Mouse (Mus musculus): ENCODE data around the gene Rbms1.

Gene Rbms1

GRCm38 (mm10) chr2:60877543-60878386 is 85.2 kb downstream of the Rbms1 start:
- DNase-seq = no peak

GRCm38 (mm10) chr2:60876891-60877290 is 86.1 kb downstream of the Rbms1 start:
- no peak for DNase-seq

GRCm38 (mm10) chr2:60872095-60872811 is 90.7 kb downstream of the Rbms1 start:
- DNase-seq = no peak

- no peak for DNase-seq
Measured at GRCm38 (mm10) chr2:60871001-60871400, 92.0 kb downstream of the Rbms1 start.

GRCm38 (mm10) chr2:60870450-60870849 is 92.5 kb downstream of the Rbms1 start:
- DNase-seq = no peak

- DNase-seq = no peak
Measured at GRCm38 (mm10) chr2:60869001-60869743, 93.8 kb downstream of the Rbms1 start.

GRCm38 (mm10) chr2:60868060-60868662 is 94.8 kb downstream of the Rbms1 start:
- DNase-seq = no peak

GRCm38 (mm10) chr2:60867304-60867703 is 95.7 kb downstream of the Rbms1 start:
- no peak for DNase-seq

- no peak for DNase-seq
Measured at GRCm38 (mm10) chr2:60865869-60866268, 97.1 kb downstream of the Rbms1 start.

- DNase-seq = no peak
Measured at GRCm38 (mm10) chr2:60864977-60865376, 98.0 kb downstream of the Rbms1 start.

- no peak for DNase-seq
Measured at GRCm38 (mm10) chr2:60864256-60864795, 98.7 kb downstream of the Rbms1 start.

- no peak for DNase-seq
Measured at GRCm38 (mm10) chr2:60863827-60864226, 99.2 kb downstream of the Rbms1 start.

- DNase-seq = no peak
Measured at GRCm38 (mm10) chr2:60862913-60863711, 99.9 kb downstream of the Rbms1 start.

- DNase-seq = no peak
Measured at GRCm38 (mm10) chr2:60858116-60858515, 104.9 kb downstream of the Rbms1 start.

- DNase-seq = no peak
Measured at GRCm38 (mm10) chr2:60856097-60856496, 106.9 kb downstream of the Rbms1 start.

- no peak for DNase-seq
Measured at GRCm38 (mm10) chr2:60855006-60855405, 108.0 kb downstream of the Rbms1 start.

- no peak for DNase-seq
Measured at GRCm38 (mm10) chr2:60851898-60852297, 111.1 kb downstream of the Rbms1 start.

GRCm38 (mm10) chr2:60851057-60851718 is 111.8 kb downstream of the Rbms1 start:
- no peak for DNase-seq

GRCm38 (mm10) chr2:60848478-60848877 is 114.5 kb downstream of the Rbms1 start:
- DNase-seq = no peak

GRCm38 (mm10) chr2:60847984-60848383 is 115.0 kb downstream of the Rbms1 start:
- DNase-seq = no peak

- no peak for DNase-seq
Measured at GRCm38 (mm10) chr2:60845316-60845894, 117.6 kb downstream of the Rbms1 start.

Data from cerebellum, adult 8-10 months (tissue).